Mouse (Mus musculus) right cerebral cortex, adult 18-20 months (tissue): ENCODE results near the gene Wipf2.

Experiments
- DNase-seq: peaks from one replicate; pipeline ENCODE4 v3.0.0; 2022; ENCODE audit warnings: mixed read lengths

Gene Wipf2

DNA sequence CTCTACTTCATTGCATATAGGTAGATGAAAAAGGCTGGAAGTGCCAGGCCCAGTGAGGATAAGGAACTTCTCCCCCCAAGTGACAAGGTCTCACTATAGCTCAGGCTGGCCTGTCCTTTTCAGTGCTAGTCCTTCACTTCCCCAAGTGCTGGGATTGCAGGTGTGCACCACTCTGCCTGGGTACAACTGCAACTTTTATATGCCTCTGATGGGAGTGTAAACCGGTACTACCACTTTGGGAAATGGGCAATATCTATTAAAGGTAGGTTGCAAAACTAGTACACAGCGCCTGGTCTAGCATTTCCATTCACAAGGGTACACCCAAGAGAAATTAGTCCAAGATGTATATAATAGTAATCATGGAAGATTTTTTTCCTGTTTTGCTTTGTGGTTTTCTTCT lies 8.8 kb upstream of the Wipf2 start:
- no peak for DNase-seq

- DNase-seq: peak; percentile 86
Measured at GRCm38 (mm10) chr11:98858759-98859731, 4.4 kb upstream of the Wipf2 start.

GRCm38 (mm10) chr11:98863751-98864429 lies 452 bp downstream of the Wipf2 start:
- DNase-seq: peak; percentile 73

- no peak for DNase-seq
Measured at GRCm38 (mm10) chr11:98867293-98867692, 3.9 kb downstream of the Wipf2 start.

GRCm38 (mm10) chr11:98869906-98870305 lies 6.5 kb downstream of the Wipf2 start:
- DNase-seq: no peak

DNA sequence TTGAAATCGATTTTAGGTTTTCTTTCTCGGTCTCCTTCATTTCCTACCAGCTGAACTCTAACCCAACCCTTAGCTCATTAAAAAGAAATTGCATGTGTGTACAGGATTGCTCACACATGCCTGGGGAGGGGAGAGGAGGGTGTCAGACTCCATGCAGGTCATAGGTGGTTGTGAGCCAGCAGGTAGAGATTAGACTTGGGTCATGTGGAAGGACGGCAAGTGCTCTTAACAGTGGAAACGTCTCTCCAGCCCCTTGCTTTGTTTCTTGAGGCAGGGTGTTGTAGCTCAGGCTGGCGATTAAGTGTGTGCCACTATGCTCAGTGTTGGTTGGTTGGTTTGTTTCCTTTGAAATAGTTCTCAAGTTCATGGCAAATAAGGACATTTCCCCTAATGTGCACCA lies 7.4 kb downstream of the Wipf2 start:
- no peak for DNase-seq

GRCm38 (mm10) chr11:98871416-98871815 lies 8.0 kb downstream of the Wipf2 start:
- DNase-seq: peak; percentile 39

- peak; percentile 88 for DNase-seq
Measured at GRCm38 (mm10) chr11:98872040-98872439, 8.6 kb downstream of the Wipf2 start.

GRCm38 (mm10) chr11:98873900-98874299 lies 10.5 kb downstream of the Wipf2 start:
- DNase-seq: no peak

GRCm38 (mm10) chr11:98877001-98877400 lies 13.6 kb downstream of the Wipf2 start:
- no peak for DNase-seq

- no peak for DNase-seq
Measured at GRCm38 (mm10) chr11:98887703-98888102, 24.3 kb downstream of the Wipf2 start.

- DNase-seq: no peak
Measured at GRCm38 (mm10) chr11:98889077-98889476, 25.6 kb downstream of the Wipf2 start.

- DNase-seq: no peak
Measured at GRCm38 (mm10) chr11:98889977-98890376, 26.5 kb downstream of the Wipf2 start.

GRCm38 (mm10) chr11:98892426-98892825 lies 29.0 kb downstream of the Wipf2 start:
- no peak for DNase-seq

DNA sequence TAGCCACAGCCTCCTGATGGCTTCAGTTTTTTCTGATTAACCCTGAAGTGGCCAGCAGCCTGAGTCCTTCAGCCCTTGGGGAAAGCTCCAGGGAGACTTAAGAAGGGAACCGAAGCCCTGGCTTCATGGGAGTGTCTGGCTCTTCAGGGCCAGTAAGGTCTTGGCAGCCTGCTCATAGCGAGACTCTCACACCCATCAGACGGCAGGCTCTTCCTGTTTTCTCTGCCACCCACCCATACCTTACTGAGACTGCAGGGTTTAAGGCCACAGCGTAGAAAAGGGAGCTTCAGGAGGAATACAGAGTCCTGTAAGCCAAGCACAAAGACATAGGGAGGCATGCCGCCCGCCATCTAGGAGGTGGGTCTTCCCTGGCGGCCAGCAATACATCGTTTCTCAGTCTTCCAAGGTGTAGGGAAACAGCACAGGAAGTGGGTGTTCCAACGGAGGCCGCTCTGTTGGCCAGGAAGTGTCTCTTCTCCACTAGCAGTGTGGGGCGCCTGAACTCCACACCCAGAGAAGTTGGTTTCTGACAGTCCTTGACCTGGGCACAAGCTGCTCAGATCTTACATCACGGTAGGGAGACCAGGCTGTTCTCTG lies 37.2 kb downstream of the Wipf2 start:
- DNase-seq: no peak

DNA sequence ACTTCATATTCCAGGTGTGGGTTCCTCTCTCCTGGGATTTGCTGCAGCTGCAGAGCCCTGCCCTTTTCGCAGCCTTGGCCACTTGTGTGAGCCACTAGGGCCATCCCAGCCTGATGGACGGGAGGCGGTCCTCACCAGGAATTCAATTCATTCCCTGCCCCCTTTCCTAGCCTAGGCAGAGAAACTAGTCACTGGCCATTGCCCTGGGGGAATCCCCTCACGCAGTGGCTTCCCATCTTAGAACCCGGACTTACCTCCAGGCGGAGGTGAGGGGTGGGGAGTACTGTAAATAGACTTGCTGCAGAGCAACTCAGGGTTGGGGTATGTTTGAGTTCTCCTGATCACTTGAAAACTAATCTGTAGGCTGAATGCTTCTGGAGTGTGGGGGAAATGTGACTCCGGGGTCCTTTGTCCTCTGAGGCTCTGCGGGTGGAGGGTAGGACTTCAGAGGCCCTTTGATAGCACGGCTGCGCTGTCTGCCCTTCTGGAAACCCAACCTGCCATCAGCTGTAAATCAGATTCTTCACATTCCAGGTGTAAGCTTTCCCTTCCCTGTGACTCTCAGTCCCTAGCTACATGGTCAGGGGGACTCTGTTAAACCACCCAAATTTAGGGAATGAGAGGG lies 39.3 kb downstream of the Wipf2 start:
- no peak for DNase-seq

GRCm38 (mm10) chr11:98904577-98904976 lies 41.1 kb downstream of the Wipf2 start:
- DNase-seq: no peak

- no peak for DNase-seq
Measured at GRCm38 (mm10) chr11:98905033-98905432, 41.6 kb downstream of the Wipf2 start.

DNA sequence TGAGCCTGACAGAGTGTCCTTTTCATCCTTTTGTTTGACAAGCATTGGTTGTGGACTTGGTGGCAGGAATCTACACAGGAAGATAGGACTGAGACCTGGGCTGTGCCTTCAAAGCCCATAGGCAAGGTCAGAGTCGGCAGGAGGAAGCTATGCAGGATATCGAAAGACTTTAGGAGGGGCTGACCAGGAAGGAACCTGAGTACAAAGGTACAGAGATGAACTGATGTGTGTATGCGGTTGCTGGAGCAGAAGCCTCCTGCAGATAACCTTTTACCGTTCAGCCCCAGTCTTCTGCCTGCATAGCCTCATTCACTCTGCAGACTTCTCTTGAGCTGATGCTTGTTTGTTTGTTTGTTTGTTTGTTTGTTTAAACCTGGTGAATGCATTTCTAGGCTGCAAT lies 42.1 kb downstream of the Wipf2 start:
- DNase-seq: no peak

GRCm38 (mm10) chr11:98907063-98907436 lies 43.6 kb downstream of the Wipf2 start:
- no peak for DNase-seq

DNA sequence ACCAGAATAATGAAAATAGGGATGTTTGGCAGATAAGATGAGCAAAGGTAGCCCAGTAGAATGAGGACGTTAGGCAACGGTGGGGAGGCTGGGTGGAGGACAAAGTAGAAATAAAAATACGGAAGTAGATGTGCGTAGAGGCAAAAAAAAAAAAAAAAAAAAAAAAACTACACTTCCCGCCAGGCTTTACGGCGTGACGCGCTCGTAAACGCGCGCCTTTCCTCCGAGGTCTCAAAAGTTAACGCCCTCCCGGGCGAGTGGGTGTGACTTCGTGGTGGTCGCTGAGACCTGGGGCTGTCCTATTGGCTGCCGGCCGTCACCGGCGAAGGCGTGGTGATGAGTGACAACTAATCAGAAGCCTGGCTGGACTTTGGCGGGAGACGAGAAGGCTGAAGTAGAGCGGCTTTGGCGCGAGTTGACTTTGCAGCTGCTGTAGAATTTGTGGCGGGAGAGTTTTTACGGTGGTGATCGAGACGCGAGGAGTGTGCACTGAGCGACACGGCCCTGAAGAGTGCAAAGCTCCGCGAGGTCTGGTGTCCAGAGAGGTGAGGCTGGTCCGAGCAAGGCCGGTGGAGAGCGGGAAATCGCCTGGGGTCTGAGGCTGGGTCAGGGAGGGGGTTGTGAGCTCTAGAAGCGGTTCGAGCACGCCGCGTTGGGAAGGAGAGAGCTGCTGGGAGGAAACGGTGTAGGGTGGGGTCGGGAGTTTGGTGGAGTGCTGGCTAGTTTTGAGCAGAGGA lies 44.2 kb downstream of the Wipf2 start, which contains the start of gene Cdc6:
Gene Cdc6, plus strand, starts transcription at position 365 of the 737 bp plus-strand sequence.
- DNase-seq: peak; percentile 95

- DNase-seq: peak; percentile 70
Measured at GRCm38 (mm10) chr11:98909654-98910053, 46.2 kb downstream of the Wipf2 start.
